In the genomic region with DNA sequence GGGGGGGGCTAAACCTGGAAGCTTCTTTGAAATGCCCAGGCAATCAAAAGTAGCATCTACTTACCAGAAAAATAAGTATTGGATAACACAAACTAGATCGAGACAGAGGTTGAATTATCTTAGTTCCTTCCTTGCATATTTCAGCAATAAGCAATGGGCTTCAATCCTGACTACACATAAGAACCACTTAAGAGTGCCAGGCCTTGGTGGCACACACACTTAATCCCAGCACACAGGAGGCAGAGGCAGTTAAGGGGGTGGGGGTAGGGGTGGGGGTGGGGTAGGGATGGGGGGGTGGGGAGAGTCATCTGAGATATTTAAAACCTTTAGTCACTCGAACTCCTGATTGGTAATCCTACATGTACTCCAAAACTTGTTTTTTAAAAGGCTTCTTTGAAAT, we compare ENCODE assay signal across 9 mouse cellular contexts. TPM values are rescaled to one million over a fixed set of nuclear protein-coding genes. Genes with fewer than 3 reads are reported as not detected.
"Had no signal": no experiment of that assay in that cellular context is flagged by ENCODE, and none has a peak within 500 bp of the region (broad histone marks: within the 10 kb centered on the region; RNA-seq: fewer than 3 reads in every experiment).

No protein-coding gene starts in this region.

- DNase-seq: kidney, adult 18-20 months; kidney, postnatal 10 days; kidney, postnatal 4 days had no signal

- ATAC-seq: liver, embryonic 12.5 days had no signal

- H3K36me3 ChIP-seq: limb, embryonic 15.5 days; liver, embryonic 12.5 days; midbrain, embryonic 10.5 days; neural tube, embryonic 15.5 days had no signal

- H3K4me3 ChIP-seq: limb, embryonic 15.5 days; liver, embryonic 12.5 days; midbrain, embryonic 10.5 days; myocyte; neural tube, embryonic 15.5 days had no signal

- H3K27me3 ChIP-seq: limb, embryonic 15.5 days; neural tube, embryonic 15.5 days had no signal

- H3K4me1 ChIP-seq: limb, embryonic 15.5 days; liver, embryonic 12.5 days; neural tube, embryonic 15.5 days had no signal

- H3K9me3 ChIP-seq: limb, embryonic 15.5 days; liver, embryonic 12.5 days; midbrain, embryonic 10.5 days; neural tube, embryonic 15.5 days had no signal

- H3K27ac ChIP-seq: limb, embryonic 15.5 days; liver, embryonic 12.5 days; midbrain, embryonic 10.5 days; neural tube, embryonic 15.5 days; stomach, postnatal 0 days had no signal

- H3K9ac ChIP-seq: limb, embryonic 15.5 days; liver, embryonic 12.5 days; neural tube, embryonic 15.5 days had no signal

- H3K4me2 ChIP-seq: limb, embryonic 15.5 days; liver, embryonic 12.5 days; neural tube, embryonic 15.5 days had no signal

RNA-seq across cellular contexts. Expression of a gene that starts 13.5 kb away (rescaled TPM):
- polyA plus RNA-seq: myocyte had no signal
